Mouse (Mus musculus): ENCODE data around the gene Slc35d1. TPM values are rescaled to one million over a fixed set of nuclear protein-coding genes. Genes with fewer than 3 reads are reported as not detected.

Gene Slc35d1
- total and polyA plus RNA-seq, 3 experiments = 6.0 to 11.5 (median 8.7) TPM

DNA sequence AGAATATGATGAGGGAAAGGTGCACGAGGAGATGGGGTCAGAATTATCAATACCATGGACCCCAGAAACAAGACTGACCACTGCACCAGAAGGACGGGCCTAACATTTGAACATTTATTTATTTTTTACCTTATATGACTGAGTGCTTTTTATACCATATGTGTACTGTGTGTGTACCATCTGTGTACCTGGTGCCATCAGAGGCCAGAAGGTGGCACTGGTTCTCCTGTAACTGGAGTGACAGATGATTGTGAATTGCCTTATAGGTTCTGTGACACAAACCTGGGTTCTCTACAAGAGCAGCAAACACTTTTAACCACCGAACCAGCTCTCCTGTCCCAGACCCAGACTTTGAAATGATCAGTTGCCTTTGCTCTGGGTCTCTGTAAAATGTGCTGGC is 43.9 kb upstream of the Slc35d1 start:
- Histone ChIP-seq H3K4me1 (ENCODE audit: control insufficient read depth in 1 of 2, insufficient read depth in 2 of 2) (peaks cover 0 to 9% of the 10 kb centered on the region in 2 experiments; a peak in 1 of 4 replicates), H3K4me3 (replicated peaks in 1 of 3; ENCODE audit: low read depth in 2 of 3, low read length in 2 of 3, poor library complexity in 1 of 3) (no peak overlapping the region), H3K9me3 (replicated peaks; ENCODE audit: low read length) (no peaks in the 10 kb centered on the region), H3K36me3 (replicated peaks in 1 of 2; ENCODE audit: control insufficient read depth in 1 of 2, insufficient read depth in 1 of 2, low read length in 1 of 2) (no peaks in the 10 kb centered on the region), H3K27me3 (replicated peaks) (no peaks in the 10 kb centered on the region), H3K27ac (ENCODE audit: insufficient read depth, low read depth) (no peak overlapping the region), H3K79me2 (replicated peaks; ENCODE audit: control insufficient read depth, extremely low read depth, insufficient read depth, poor library complexity, severe bottlenecking) (no peaks in the 10 kb centered on the region), H3K4me2 (ENCODE audit: insufficient read depth, low read depth, poor library complexity, severe bottlenecking) (no peak overlapping the region), H3K9ac (ENCODE audit: insufficient read depth, low read depth) (no peak overlapping the region)
- in situ Hi-C loops (cut with MboI; ENCODE audit: low pct_ligation_motif_present, low pct_unique_long_range_greater_than_20kb, low sequenced_read_pairs) (no loop called here), dilution Hi-C loops (cut with MboI; ENCODE audit: extremely low pct_ligation_motif_present, extremely low pct_unique_long_range_greater_than_20kb, low sequenced_read_pairs) (no loop called here)
- peak; percentile 14 for DNase-seq (ENCODE audit: extremely low read depth)
- TF ChIP-seq CTCF (conservative IDR thresholded peaks at IDR 0.05 in 1 of 2, IDR thresholded peaks at IDR 0.05 in 1 of 2; ENCODE audit: low read depth in 2 of 2, low read length in 2 of 2) (peak in 1 of 2 experiments; percentile 54; a peak in 2 of 4 replicates), JUND (conservative IDR thresholded peaks at IDR 0.05; ENCODE audit: low read depth, low read length) (no peak), SMC3 (IDR thresholded peaks at IDR 0.05; ENCODE audit: low read depth, low read length) (peak; percentile 39), RAD21 (IDR thresholded peaks at IDR 0.05; ENCODE audit: low read depth, low read length) (peak; percentile 48)

DNA sequence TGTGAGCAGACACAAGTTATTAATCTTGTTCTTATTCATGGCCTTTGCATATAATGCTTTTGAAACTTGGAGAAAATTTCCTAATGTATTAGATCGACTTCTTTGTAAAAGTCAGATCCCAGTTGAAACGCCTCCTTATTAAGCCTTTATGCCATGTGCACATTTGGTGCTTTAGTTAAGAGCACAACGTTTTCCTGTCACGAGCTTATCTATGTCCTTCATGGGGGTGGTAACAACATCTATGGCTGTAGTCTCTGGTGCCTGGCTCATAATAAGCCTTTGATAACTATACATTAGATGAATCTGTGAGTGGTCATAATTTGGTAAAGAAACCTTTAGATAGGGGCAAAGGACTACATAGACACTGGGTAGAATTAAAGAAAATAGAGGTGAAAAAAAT is 38.9 kb upstream of the Slc35d1 start:
- H3K4me1 ChIP-seq (ENCODE audit: control insufficient read depth in 1 of 2, insufficient read depth in 2 of 2) = peaks cover 0 to 4% of the 10 kb centered on the region in 2 experiments; a peak in 2 of 4 replicates
- no peak overlapping the region for H3K4me3 ChIP-seq (replicated peaks in 1 of 3; ENCODE audit: low read depth in 2 of 3, low read length in 2 of 3, poor library complexity in 1 of 3)
- no peaks in the 10 kb centered on the region for H3K27me3 ChIP-seq (replicated peaks)
- H3K27ac ChIP-seq (ENCODE audit: insufficient read depth, low read depth) = no peak overlapping the region
- H3K36me3 ChIP-seq (replicated peaks in 1 of 2; ENCODE audit: control insufficient read depth in 1 of 2, insufficient read depth in 1 of 2, low read length in 1 of 2) = no peaks in the 10 kb centered on the region
- H3K9ac ChIP-seq (ENCODE audit: insufficient read depth, low read depth) = no peak overlapping the region
- TF ChIP-seq EP300 (IDR thresholded peaks at IDR 0.05; ENCODE audit: low read length) (no peak), ZKSCAN1 (IDR thresholded peaks at IDR 0.05; ENCODE audit: borderline replicate concordance, low read depth, low read length) (no peak), ETS1 (conservative IDR thresholded peaks at IDR 0.05; ENCODE audit: low read depth, low read length) (no peak), CTCF (conservative IDR thresholded peaks at IDR 0.05 in 1 of 2, IDR thresholded peaks at IDR 0.05 in 1 of 2; ENCODE audit: low read depth in 2 of 2, low read length in 2 of 2) (no peak), ZMIZ1 (IDR thresholded peaks at IDR 0.05; ENCODE audit: low read depth, low read length) (no peak), RCOR1 (conservative IDR thresholded peaks at IDR 0.05; ENCODE audit: low read depth, low read length) (no peak), MYC (IDR thresholded peaks at IDR 0.05; ENCODE audit: low read depth, low read length) (no peak), POLR2AphosphoS2 (IDR thresholded peaks at IDR 0.05; ENCODE audit: low read depth, low read length) (no peak), HCFC1 (IDR thresholded peaks at IDR 0.05; ENCODE audit: low read depth, low read length) (no peak)
- dilution Hi-C loops (cut with MboI; ENCODE audit: extremely low pct_ligation_motif_present, extremely low pct_unique_long_range_greater_than_20kb, low sequenced_read_pairs) (no loop called here), in situ Hi-C loops (cut with MboI; ENCODE audit: low pct_ligation_motif_present, low pct_unique_long_range_greater_than_20kb, low sequenced_read_pairs) (no loop called here)
- H3K9me3 ChIP-seq (replicated peaks; ENCODE audit: low read length) = no peaks in the 10 kb centered on the region
- H3K79me2 ChIP-seq (replicated peaks; ENCODE audit: control insufficient read depth, extremely low read depth, insufficient read depth, poor library complexity, severe bottlenecking) = no peaks in the 10 kb centered on the region
- H3K4me2 ChIP-seq (ENCODE audit: insufficient read depth, low read depth, poor library complexity, severe bottlenecking) = no peak overlapping the region
- DNase-seq (ENCODE audit: extremely low read depth) = no peak

- Histone ChIP-seq H3K27ac (ENCODE audit: insufficient read depth, low read depth) (no peak overlapping the region), H3K9ac (ENCODE audit: insufficient read depth, low read depth) (peak overlapping the region; percentile 25; the same call in 1 of the 2 replicates), H3K27me3 (replicated peaks) (no peaks in the 10 kb centered on the region), H3K36me3 (replicated peaks in 1 of 2; ENCODE audit: control insufficient read depth in 1 of 2, insufficient read depth in 1 of 2, low read length in 1 of 2) (no peaks in the 10 kb centered on the region), H3K4me1 (ENCODE audit: control insufficient read depth in 1 of 2, insufficient read depth in 2 of 2) (peaks cover 0 to 4% of the 10 kb centered on the region in 2 experiments; a peak in 2 of 4 replicates), H3K4me3 (replicated peaks in 1 of 3; ENCODE audit: low read depth in 2 of 3, low read length in 2 of 3, poor library complexity in 1 of 3) (no peak overlapping the region), H3K4me2 (ENCODE audit: insufficient read depth, low read depth, poor library complexity, severe bottlenecking) (peak overlapping the region; percentile 59), H3K9me3 (replicated peaks; ENCODE audit: low read length) (no peaks in the 10 kb centered on the region), H3K79me2 (replicated peaks; ENCODE audit: control insufficient read depth, extremely low read depth, insufficient read depth, poor library complexity, severe bottlenecking) (no peaks in the 10 kb centered on the region)
- dilution Hi-C loops (cut with MboI; ENCODE audit: extremely low pct_ligation_motif_present, extremely low pct_unique_long_range_greater_than_20kb, low sequenced_read_pairs) (no loop called here), in situ Hi-C loops (cut with MboI; ENCODE audit: low pct_ligation_motif_present, low pct_unique_long_range_greater_than_20kb, low sequenced_read_pairs) (no loop called here)
- TF ChIP-seq MAFK (IDR thresholded peaks at IDR 0.05; ENCODE audit: insufficient replicate concordance, low read length) (peak; percentile 12; the same call in 1 of the 2 replicates), IRF4 (IDR thresholded peaks at IDR 0.05; ENCODE audit: low read depth, low read length) (peak; percentile 58; the same call in 1 of the 2 replicates), EP300 (IDR thresholded peaks at IDR 0.05; ENCODE audit: low read length) (peak; percentile 29; the same call in 1 of the 2 replicates), CHD1 (IDR thresholded peaks at IDR 0.05; ENCODE audit: low read depth, low read length) (no peak)
- DNase-seq (ENCODE audit: extremely low read depth) = peak; percentile 11
Observed at GRCm38 (mm10) chr4:103249436-103250085, 34.6 kb upstream of the Slc35d1 start.

Measured in CH12.LX (cell line).